ENCODE assay signal across 8 mouse cellular contexts in the genomic region with DNA sequence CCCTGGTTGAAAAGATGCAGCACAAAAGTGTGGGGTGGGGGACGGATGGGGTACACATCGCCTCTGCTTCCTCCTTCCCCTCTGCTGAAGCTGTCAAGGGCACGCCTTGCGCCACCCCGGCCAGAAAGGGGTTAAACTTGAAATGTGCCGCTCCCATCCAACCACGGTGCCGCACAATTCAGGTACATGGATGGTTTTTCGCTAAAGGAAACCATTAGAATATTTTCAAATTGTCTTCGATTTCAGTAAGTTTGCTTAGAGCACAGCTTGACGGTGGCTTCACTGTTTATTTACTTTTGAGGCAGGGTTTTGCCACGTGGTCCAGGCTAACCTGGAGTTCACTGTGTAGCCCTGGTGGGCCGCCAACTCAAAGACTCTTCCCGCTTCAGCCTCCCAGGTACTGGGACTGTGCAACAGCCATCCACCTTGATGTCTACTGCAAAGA. TPM values are rescaled to one million over a fixed set of nuclear protein-coding genes. Genes with fewer than 3 reads are reported as not detected.
DNase-seq lines count a peak whose midpoint lies in the region; ATAC-seq and TF ChIP-seq lines count a peak whose summit lies in the region.

Gene Tmem44 (minus strand): TSS at position 95 of the 445 bp plus-strand sequence.

- H3K4me2 ChIP-seq in limb, embryonic 15.5 days: peak within 1 kb of the TSS; percentile 87
- peak within 1 kb of the TSS; percentile 68 for H3K4me2 ChIP-seq in stomach, embryonic 16.5 days (ENCODE audit: low read depth, low read length)

- intact Hi-C loops in heart, postnatal 14 days (cut with DNase I): no loop called here
- intact Hi-C loops in gastrocnemius, postnatal 14 days (cut with DNase I; ENCODE audit: low total_unique reads): no loop called here

- H3K4me3 ChIP-seq in layer of hippocampus, adult 2 months: peak within 1 kb of the TSS; percentile 52
- peak within 1 kb of the TSS; percentile 82 for H3K4me3 ChIP-seq in cortical plate, adult 2 months (ENCODE audit: insufficient read depth, low read length)
- peak within 1 kb of the TSS; percentile 64 for H3K4me3 ChIP-seq in limb, embryonic 15.5 days
- peak within 1 kb of the TSS; percentile 77 for H3K4me3 ChIP-seq in stomach, embryonic 16.5 days (replicated peaks; ENCODE audit: low read length)

- peak within 1 kb of the TSS; percentile 82 for H3K9ac ChIP-seq in limb, embryonic 15.5 days
- H3K9ac ChIP-seq in stomach, embryonic 16.5 days (ENCODE audit: low read length): peak within 1 kb of the TSS; percentile 94

- no peaks in the 10 kb centered on the region; the same call in 1 of the 2 replicates for H3K4me1 ChIP-seq in cortical plate, adult 2 months (ENCODE audit: control insufficient read depth, insufficient read depth, low read length)
- H3K4me1 ChIP-seq in limb, embryonic 15.5 days: peaks cover 29% of the 10 kb centered on the region
- H3K4me1 ChIP-seq in stomach, embryonic 16.5 days (ENCODE audit: control insufficient read depth, insufficient read depth, low read length): peaks cover 13% of the 10 kb centered on the region; the same call in 1 of the 2 replicates

- H3K36me3 ChIP-seq in limb, embryonic 15.5 days: peaks cover 18% of the 10 kb centered on the region
- H3K36me3 ChIP-seq in stomach, embryonic 16.5 days (ENCODE audit: control insufficient read depth, insufficient read depth, low read length): 0 out of 2 replicates have a peak, but pooled peaks cover 4% of the 10 kb centered on the region

- DNase-seq in layer of hippocampus, adult 2 months (ENCODE audit: low spot score in 2 of 2): no peak
- DNase-seq in layer of hippocampus, adult 9-11 months: no peak
- DNase-seq in heart, postnatal 14 days: no peak
- DNase-seq in kidney, postnatal 25 days: no peak
- DNase-seq in gastrocnemius, postnatal 14 days: no peak

- no peak for ATAC-seq in limb, embryonic 15.5 days (ENCODE audit: insufficient number of reproducible peaks, low FRiP score, low TSS enrichment, low read depth)
- ATAC-seq in stomach, embryonic 16.5 days (ENCODE audit: insufficient read depth, low FRiP score): peak; percentile 31

- no peaks in the 10 kb centered on the region for H3K9me3 ChIP-seq in limb, embryonic 15.5 days
- H3K9me3 ChIP-seq in stomach, embryonic 16.5 days (replicated peaks; ENCODE audit: control insufficient read depth, low read length): peaks cover 9% of the 10 kb centered on the region

- no peak for TF ChIP-seq CTCF in layer of hippocampus, adult 2 months (conservative IDR thresholded peaks at IDR 0.05)
- no peak for TF ChIP-seq CTCF in cortical plate, adult 2 months (IDR thresholded peaks at IDR 0.05; ENCODE audit: extremely low read depth, insufficient read depth, low read length)

- TF ChIP-seq POLR2A in cortical plate, adult 2 months (IDR thresholded peaks at IDR 0.05; ENCODE audit: extremely low read depth, insufficient read depth, low read length): no peak

- WGBS in limb, embryonic 15.5 days: 4% methylated on average over 14 of the region's 14 CpGs
- WGBS in stomach, embryonic 16.5 days: 4% methylated on average over 14 of the region's 14 CpGs

- peak within 1 kb of the TSS; percentile 83 for H3K27ac ChIP-seq in layer of hippocampus, adult 2 months
- H3K27ac ChIP-seq in cortical plate, adult 2 months (ENCODE audit: insufficient read depth, low read length): peak within 1 kb of the TSS; percentile 82
- H3K27ac ChIP-seq in limb, embryonic 15.5 days: 0 out of 2 replicates have a peak within 1 kb of the TSS, but pooled peaks have one; percentile 58
- H3K27ac ChIP-seq in stomach, embryonic 16.5 days (ENCODE audit: low read length): no peak within 1 kb of the TSS

- H3K27me3 ChIP-seq in limb, embryonic 15.5 days: no peaks in the 10 kb centered on the region
- no peaks in the 10 kb centered on the region for H3K27me3 ChIP-seq in stomach, embryonic 16.5 days (ENCODE audit: control insufficient read depth, insufficient read depth, low read length)

RNA-seq across cellular contexts. Expression of gene Tmem44, which starts in this region (rescaled TPM):
- total RNA-seq in layer of hippocampus, adult 2 months (2021): 10 to 100 TPM; 28.5 to 32.0 TPM
- polyA plus RNA-seq in cortical plate, adult 2 months (2012; rRNA removed): 92.0 and 101 TPM in 2 replicates
- 10 to 100 TPM; 12.9 to 13.9 TPM for total RNA-seq in heart, postnatal 14 days (2021)
- polyA plus RNA-seq in limb, embryonic 15.5 days (2015; fragmentation: Nextera tagmentation; extraction: Ambion mirVana): 17.1 and 18.8 TPM in 2 replicates
- 8.4 and 11.0 TPM in 2 replicates for polyA plus RNA-seq in stomach, embryonic 16.5 days (2015; fragmentation: Nextera tagmentation; extraction: Ambion mirVana)
- 1 to 10 TPM; 4.5 to 5.6 TPM for total RNA-seq in gastrocnemius, postnatal 14 days (2021)
